Mouse (Mus musculus): ENCODE measurements around the gene Fgd3. TPM values are rescaled to one million over a fixed set of nuclear protein-coding genes. Genes with fewer than 3 reads are reported as not detected.

Fgd3 gene
- total and polyA plus RNA-seq, 3 experiments: 8.7 to 16.1 (median 14.5) TPM

GRCm38 (mm10) chr13:49224314-49224713 lies 95.8 kb downstream of the Fgd3 start:
- Histone ChIP-seq H3K27me3 (replicated peaks) (no peaks in the 10 kb centered on the region), H3K79me2 (replicated peaks; ENCODE audit: control insufficient read depth, extremely low read depth, insufficient read depth, poor library complexity, severe bottlenecking) (no peaks in the 10 kb centered on the region), H3K4me1 (ENCODE audit: control insufficient read depth in 1 of 2, insufficient read depth in 2 of 2) (peaks cover 8 to 23% of the 10 kb centered on the region in 2 experiments), H3K4me2 (ENCODE audit: insufficient read depth, low read depth, poor library complexity, severe bottlenecking) (no peak overlapping the region), H3K9ac (ENCODE audit: insufficient read depth, low read depth) (no peak overlapping the region), H3K4me3 (replicated peaks in 1 of 3; ENCODE audit: low read depth in 2 of 3, low read length in 2 of 3, poor library complexity in 1 of 3) (no peak overlapping the region), H3K9me3 (replicated peaks; ENCODE audit: low read length) (peaks cover 5% of the 10 kb centered on the region), H3K27ac (ENCODE audit: insufficient read depth, low read depth) (no peak overlapping the region), H3K36me3 (replicated peaks in 1 of 2; ENCODE audit: control insufficient read depth in 1 of 2, insufficient read depth in 1 of 2, low read length in 1 of 2) (no peaks in the 10 kb centered on the region)
- dilution Hi-C loops (cut with MboI; ENCODE audit: extremely low pct_ligation_motif_present, extremely low pct_unique_long_range_greater_than_20kb, low sequenced_read_pairs) (no loop called here), in situ Hi-C loops (cut with MboI; ENCODE audit: low pct_ligation_motif_present, low pct_unique_long_range_greater_than_20kb, low sequenced_read_pairs) (no loop called here)
- TF ChIP-seq MEF2A (IDR thresholded peaks at IDR 0.05; ENCODE audit: borderline replicate concordance, low read depth, low read length): no peak
- TF ChIP-seq EP300 (IDR thresholded peaks at IDR 0.05; ENCODE audit: low read length): no peak
- no peak for TF ChIP-seq CTCF (conservative IDR thresholded peaks at IDR 0.05 in 1 of 2, IDR thresholded peaks at IDR 0.05 in 1 of 2; ENCODE audit: low read depth in 2 of 2, low read length in 2 of 2)
- no peak for TF ChIP-seq HCFC1 (IDR thresholded peaks at IDR 0.05; ENCODE audit: low read depth, low read length)
- no peak for TF ChIP-seq IRF4 (IDR thresholded peaks at IDR 0.05; ENCODE audit: low read depth, low read length)
- no peak for TF ChIP-seq POLR2A (IDR thresholded peaks at IDR 0.05; ENCODE audit: low read depth, low read length)
- TF ChIP-seq GABPA (IDR thresholded peaks at IDR 0.05; ENCODE audit: insufficient replicate concordance, low read depth, low read length): no peak
- TF ChIP-seq RCOR1 (conservative IDR thresholded peaks at IDR 0.05; ENCODE audit: low read depth, low read length): no peak
- no peak for TF ChIP-seq NRF1 (IDR thresholded peaks at IDR 0.05; ENCODE audit: low read depth, low read length)
- TF ChIP-seq KAT2A (IDR thresholded peaks at IDR 0.05; ENCODE audit: insufficient replicate concordance, low read length): no peak
- TF ChIP-seq ZMIZ1 (IDR thresholded peaks at IDR 0.05; ENCODE audit: low read depth, low read length): no peak
- no peak for TF ChIP-seq E2F4 (IDR thresholded peaks at IDR 0.05; ENCODE audit: insufficient replicate concordance, low read depth, low read length)
- no peak for TF ChIP-seq BHLHE40 (IDR thresholded peaks at IDR 0.05; ENCODE audit: low read depth, low read length)
- TF ChIP-seq MYC (IDR thresholded peaks at IDR 0.05; ENCODE audit: low read depth, low read length): no peak
- DNase-seq (ENCODE audit: extremely low read depth): no peak

GRCm38 (mm10) chr13:49220912-49221311 lies 99.2 kb downstream of the Fgd3 start:
- in situ Hi-C loops (cut with MboI; ENCODE audit: low pct_ligation_motif_present, low pct_unique_long_range_greater_than_20kb, low sequenced_read_pairs): no loop called here
- peaks cover 16% of the 10 kb centered on the region for H3K27me3 ChIP-seq (replicated peaks)

More at GRCm38 (mm10) chr13:49220912-49221311, 99.2 kb downstream of the Fgd3 start:
- Histone ChIP-seq H3K9me3 (replicated peaks; ENCODE audit: low read length) (peaks cover 5% of the 10 kb centered on the region), H3K4me2 (ENCODE audit: insufficient read depth, low read depth, poor library complexity, severe bottlenecking) (no peak overlapping the region), H3K27ac (ENCODE audit: insufficient read depth, low read depth) (no peak overlapping the region), H3K4me1 (ENCODE audit: control insufficient read depth in 1 of 2, insufficient read depth in 2 of 2) (peaks cover 8 to 31% of the 10 kb centered on the region in 2 experiments), H3K4me3 (replicated peaks in 1 of 3; ENCODE audit: low read depth in 2 of 3, low read length in 2 of 3, poor library complexity in 1 of 3) (no peak overlapping the region), H3K9ac (ENCODE audit: insufficient read depth, low read depth) (no peak overlapping the region), H3K36me3 (replicated peaks in 1 of 2; ENCODE audit: control insufficient read depth in 1 of 2, insufficient read depth in 1 of 2, low read length in 1 of 2) (no peaks in the 10 kb centered on the region), H3K79me2 (replicated peaks; ENCODE audit: control insufficient read depth, extremely low read depth, insufficient read depth, poor library complexity, severe bottlenecking) (no peaks in the 10 kb centered on the region)
- dilution Hi-C loops (cut with MboI; ENCODE audit: extremely low pct_ligation_motif_present, extremely low pct_unique_long_range_greater_than_20kb, low sequenced_read_pairs): no loop called here
- TF ChIP-seq MEF2A (IDR thresholded peaks at IDR 0.05; ENCODE audit: borderline replicate concordance, low read depth, low read length): no peak
- no peak for TF ChIP-seq MXI1 (IDR thresholded peaks at IDR 0.05; ENCODE audit: low read depth, low read length)
- TF ChIP-seq CTCF (conservative IDR thresholded peaks at IDR 0.05 in 1 of 2, IDR thresholded peaks at IDR 0.05 in 1 of 2; ENCODE audit: low read depth in 2 of 2, low read length in 2 of 2): peak in 1 of 2 experiments; percentile 27; a peak in 2 of 4 replicates
- no peak for TF ChIP-seq MAX (IDR thresholded peaks at IDR 0.05; ENCODE audit: low read length)
- DNase-seq (ENCODE audit: extremely low read depth): no peak
